Comparison of ENCODE assay signal across 8 mouse cellular contexts in genomic region chr2:69788974-69789373, GRCm38 (mm10). TPM values are rescaled to one million over a fixed set of nuclear protein-coding genes. Genes with fewer than 3 reads are reported as not detected.
DNase-seq lines count a peak whose midpoint lies in the region; ATAC-seq and TF ChIP-seq lines count a peak whose summit lies in the region.

No protein-coding gene starts in this region.

- H3K9me3 ChIP-seq in heart, embryonic 12.5 days (replicated peaks): no peaks in the 10 kb centered on the region
- H3K9me3 ChIP-seq in E14TG2a.4 (ENCODE audit: low read length): no peaks in the 10 kb centered on the region
- no peaks in the 10 kb centered on the region for H3K9me3 ChIP-seq in forebrain, embryonic 13.5 days (replicated peaks)
- no peaks in the 10 kb centered on the region for H3K9me3 ChIP-seq in liver, embryonic 14.5 days (ENCODE audit: control insufficient read depth, low read length)

- no peak for TF ChIP-seq CTCF in E14TG2a.4 (conservative IDR thresholded peaks at IDR 0.05; ENCODE audit: low read length)
- TF ChIP-seq CTCF in liver, embryonic 14.5 days (IDR thresholded peaks at IDR 0.05; ENCODE audit: low read depth): no peak

- peak overlapping the region; percentile 85 for H3K9ac ChIP-seq in heart, embryonic 12.5 days
- H3K9ac ChIP-seq in forebrain, embryonic 13.5 days: peak overlapping the region; percentile 75
- H3K9ac ChIP-seq in liver, embryonic 14.5 days (replicated peaks): peak overlapping the region; percentile 62

- no peak for ATAC-seq in heart, embryonic 12.5 days (ENCODE audit: insufficient number of reproducible peaks, low FRiP score)
- ATAC-seq in forebrain, embryonic 13.5 days: peak; percentile 41; the same call in 1 of the 2 replicates
- ATAC-seq in liver, embryonic 14.5 days (ENCODE audit: insufficient read depth): no peak

- TF ChIP-seq EP300 in liver, embryonic 14.5 days (IDR thresholded peaks at IDR 0.05; ENCODE audit: low read depth): no peak

- peak overlapping the region; percentile 85 for H3K4me3 ChIP-seq in heart, embryonic 12.5 days
- H3K4me3 ChIP-seq in E14TG2a.4 (replicated peaks; ENCODE audit: low read length): peak overlapping the region; percentile 87
- peak overlapping the region; percentile 67 for H3K4me3 ChIP-seq in forebrain, embryonic 13.5 days
- peak overlapping the region; percentile 70 to 71 for H3K4me3 ChIP-seq in liver, embryonic 14.5 days (ENCODE audit: insufficient read depth in 1 of 2, low read depth in 2 of 2, low read length in 2 of 2)

- H3K36me3 ChIP-seq in heart, embryonic 12.5 days: peaks cover 19% of the 10 kb centered on the region
- peaks cover 11% of the 10 kb centered on the region for H3K36me3 ChIP-seq in E14TG2a.4 (ENCODE audit: insufficient read depth, low read length)
- peaks cover 21% of the 10 kb centered on the region for H3K36me3 ChIP-seq in forebrain, embryonic 13.5 days (ENCODE audit: poor library complexity, severe bottlenecking)
- H3K36me3 ChIP-seq in liver, embryonic 14.5 days (replicated peaks; ENCODE audit: control insufficient read depth, insufficient read depth, low read depth): peaks cover 4% of the 10 kb centered on the region

- no peak for DNase-seq in heart, postnatal 36 days
- no peak for DNase-seq in liver, embryonic 14.5 days (ENCODE audit: low read depth in 3 of 3, low spot score in 3 of 3)
- no peak for DNase-seq in gastrocnemius, postnatal 4 days (ENCODE audit: low spot score in 2 of 2)
- DNase-seq in ovary, postnatal 36 days (ENCODE audit: low spot score): no peak
- DNase-seq in right cerebral cortex, postnatal 14 days: no peak

- H3K27ac ChIP-seq in heart, embryonic 12.5 days (ENCODE audit: poor library complexity, severe bottlenecking): no peak overlapping the region
- H3K27ac ChIP-seq in forebrain, embryonic 13.5 days: peak overlapping the region; percentile 25; the same call in 1 of the 2 replicates
- peak overlapping the region; percentile 37 for H3K27ac ChIP-seq in liver, embryonic 14.5 days

- peaks cover 6% of the 10 kb centered on the region; the same call in 1 of the 2 replicates for H3K4me1 ChIP-seq in heart, embryonic 12.5 days (replicated peaks)
- H3K4me1 ChIP-seq in E14TG2a.4 (replicated peaks; ENCODE audit: low read depth, low read length): peaks cover 21% of the 10 kb centered on the region
- H3K4me1 ChIP-seq in forebrain, embryonic 13.5 days: peaks cover 10% of the 10 kb centered on the region
- H3K4me1 ChIP-seq in liver, embryonic 14.5 days (replicated peaks; ENCODE audit: control insufficient read depth in 2 of 2, insufficient read depth in 2 of 2, low read length in 1 of 2): peaks cover 4% of the 10 kb centered on the region in 2 experiments

- 30% methylated on average over 9 of the region's 9 CpGs for WGBS in heart, embryonic 12.5 days
- WGBS in forebrain, embryonic 13.5 days: 24% methylated on average over 9 of the region's 9 CpGs
- 25% methylated on average over 9 of the region's 9 CpGs for WGBS in liver, embryonic 14.5 days (ENCODE audit: insufficient replicate concordance)

- no peaks in the 10 kb centered on the region for H3K27me3 ChIP-seq in heart, embryonic 12.5 days (replicated peaks)
- H3K27me3 ChIP-seq in E14TG2a.4 (ENCODE audit: insufficient read depth, low read length): no peaks in the 10 kb centered on the region
- H3K27me3 ChIP-seq in forebrain, embryonic 13.5 days: no peaks in the 10 kb centered on the region
- H3K27me3 ChIP-seq in liver, embryonic 14.5 days (ENCODE audit: control insufficient read depth, insufficient read depth, low read length): no peaks in the 10 kb centered on the region

- intact Hi-C loops in heart, postnatal 36 days (cut with DNase I): no loop called here

- H3K4me2 ChIP-seq in heart, embryonic 12.5 days: peak overlapping the region; percentile 96
- H3K4me2 ChIP-seq in forebrain, embryonic 13.5 days: peak overlapping the region; percentile 89
- peak overlapping the region; percentile 96 for H3K4me2 ChIP-seq in liver, embryonic 14.5 days (ENCODE audit: low read depth)

RNA-seq across cellular contexts. Expression of gene Ccdc173, which starts 0.4 kb away (rescaled TPM):
- polyA plus RNA-seq in heart, embryonic 12.5 days (2016; fragmentation: Nextera tagmentation; extraction: Ambion mirVana): 1.3 TPM in 2 replicates
- total RNA-seq in heart, postnatal 36 days (2021): under 1 TPM; 0.36 to 0.65 TPM
- polyA plus RNA-seq in forebrain, embryonic 13.5 days (2015; fragmentation: Nextera tagmentation; extraction: Ambion mirVana): 3.9 and 4.6 TPM in 2 replicates
- 0.06 and 0.18 TPM in 2 replicates for polyA plus RNA-seq in liver, embryonic 14.5 days (2012; rRNA removed)
- polyA plus RNA-seq in liver, embryonic 14.5 days (2014; fragmentation: Nextera tagmentation; extraction: Ambion mirVana): 0.14 and 0.25 TPM in 2 replicates
- under 1 TPM; 0.83 to 0.88 TPM for total RNA-seq in gastrocnemius, postnatal 4 days (2021)

RNA-seq across cellular contexts. Expression of gene Phospho2, which starts 0.4 kb away (rescaled TPM):
- polyA plus RNA-seq in heart, embryonic 12.5 days (2016; fragmentation: Nextera tagmentation; extraction: Ambion mirVana): 17.6 and 18.3 TPM in 2 replicates
- 10 to 100 TPM; 22.7 to 24.1 TPM for total RNA-seq in heart, postnatal 36 days (2021)
- 37.4 and 37.5 TPM in 2 replicates for polyA plus RNA-seq in forebrain, embryonic 13.5 days (2015; fragmentation: Nextera tagmentation; extraction: Ambion mirVana)
- polyA plus RNA-seq in liver, embryonic 14.5 days (2012; rRNA removed): 2.6 and 9.2 TPM in 2 replicates
- 14.8 and 15.1 TPM in 2 replicates for polyA plus RNA-seq in liver, embryonic 14.5 days (2014; fragmentation: Nextera tagmentation; extraction: Ambion mirVana)
- total RNA-seq in gastrocnemius, postnatal 4 days (2021): 10 to 100 TPM in 1 of 2 experiments, 1 to 10 TPM in 1; 9.5 to 14.0 TPM

RNA-seq across cellular contexts. Expression of gene Klhl23, which starts 32.8 kb away (rescaled TPM):
- 58.9 and 64.1 TPM in 2 replicates for polyA plus RNA-seq in heart, embryonic 12.5 days (2016; fragmentation: Nextera tagmentation; extraction: Ambion mirVana)
- 10 to 100 TPM; 36.4 to 38.9 TPM for total RNA-seq in heart, postnatal 36 days (2021)
- polyA plus RNA-seq in forebrain, embryonic 13.5 days (2015; fragmentation: Nextera tagmentation; extraction: Ambion mirVana): 45.2 and 49.5 TPM in 2 replicates
- polyA plus RNA-seq in liver, embryonic 14.5 days (2012; rRNA removed): 8.0 and 12.0 TPM in 2 replicates
- 15.7 and 15.9 TPM in 2 replicates for polyA plus RNA-seq in liver, embryonic 14.5 days (2014; fragmentation: Nextera tagmentation; extraction: Ambion mirVana)
- 10 to 100 TPM; 27.1 to 30.4 TPM for total RNA-seq in gastrocnemius, postnatal 4 days (2021)
